Mouse (Mus musculus): ENCODE data around the gene Nlgn2. TPM values are rescaled to one million over a fixed set of nuclear protein-coding genes. Genes with fewer than 3 reads are reported as not detected.

Gene Nlgn2
- total and polyA plus RNA-seq, 3 experiments: 0.20 to 1.3 (median 1.1) TPM

GRCm38 (mm10) chr11:69877878-69878277 lies 40.3 kb upstream of the Nlgn2 start, which contains the start of gene Tmem95:
Gene Tmem95 (minus strand): TSS chr11:69878018.
- H3K9me3 ChIP-seq (replicated peaks; ENCODE audit: low read length): no peaks in the 10 kb centered on the region
- no peak within 1 kb of the TSS for H3K9ac ChIP-seq (ENCODE audit: insufficient read depth, low read depth)
- TF ChIP-seq IRF4 (IDR thresholded peaks at IDR 0.05; ENCODE audit: low read depth, low read length): no peak
- no peak for TF ChIP-seq POLR2AphosphoS2 (IDR thresholded peaks at IDR 0.05; ENCODE audit: low read depth, low read length)
- no peak for TF ChIP-seq MXI1 (IDR thresholded peaks at IDR 0.05; ENCODE audit: low read depth, low read length)
- no peak for TF ChIP-seq SIN3A (IDR thresholded peaks at IDR 0.05; ENCODE audit: low read length)
- no peak within 1 kb of the TSS for H3K27ac ChIP-seq (ENCODE audit: insufficient read depth, low read depth)
- no peak within 1 kb of the TSS for H3K4me3 ChIP-seq (replicated peaks in 1 of 3; ENCODE audit: low read depth in 2 of 3, low read length in 2 of 3, poor library complexity in 1 of 3)
- dilution Hi-C loops (cut with MboI; ENCODE audit: extremely low pct_ligation_motif_present, extremely low pct_unique_long_range_greater_than_20kb, low sequenced_read_pairs) (no loop called here), in situ Hi-C loops (cut with MboI; ENCODE audit: low pct_ligation_motif_present, low pct_unique_long_range_greater_than_20kb, low sequenced_read_pairs) (loop anchor here (5.0 kb wide), 2 partner anchors 76 to 196 kb away; partner anchors contain the start of genes Fgf11 and Senp3)
- H3K4me1 ChIP-seq (ENCODE audit: control insufficient read depth in 1 of 2, insufficient read depth in 2 of 2): peaks cover 21 to 71% of the 10 kb centered on the region in 2 experiments
- peaks cover 0 to 28% of the 10 kb centered on the region in 2 experiments for H3K36me3 ChIP-seq (replicated peaks in 1 of 2; ENCODE audit: control insufficient read depth in 1 of 2, insufficient read depth in 1 of 2, low read length in 1 of 2)
- H3K4me2 ChIP-seq (ENCODE audit: insufficient read depth, low read depth, poor library complexity, severe bottlenecking): no peak within 1 kb of the TSS
- H3K27me3 ChIP-seq (replicated peaks): no peaks in the 10 kb centered on the region
- no peaks in the 10 kb centered on the region for H3K79me2 ChIP-seq (replicated peaks; ENCODE audit: control insufficient read depth, extremely low read depth, insufficient read depth, poor library complexity, severe bottlenecking)
- no peak for DNase-seq (ENCODE audit: extremely low read depth)

- Histone ChIP-seq H3K4me3 (replicated peaks in 1 of 3; ENCODE audit: low read depth in 2 of 3, low read length in 2 of 3, poor library complexity in 1 of 3) (peak overlapping the region in 2 of 3 experiments; percentile 31 to 32), H3K36me3 (replicated peaks in 1 of 2; ENCODE audit: control insufficient read depth in 1 of 2, insufficient read depth in 1 of 2, low read length in 1 of 2) (peaks cover 0 to 18% of the 10 kb centered on the region in 2 experiments), H3K4me2 (ENCODE audit: insufficient read depth, low read depth, poor library complexity, severe bottlenecking) (peak overlapping the region; percentile 41), H3K27ac (ENCODE audit: insufficient read depth, low read depth) (peak overlapping the region; percentile 23; the same call in 1 of the 2 replicates), H3K27me3 (replicated peaks) (no peaks in the 10 kb centered on the region), H3K4me1 (ENCODE audit: control insufficient read depth in 1 of 2, insufficient read depth in 2 of 2) (peaks cover 25 to 75% of the 10 kb centered on the region in 2 experiments), H3K9ac (ENCODE audit: insufficient read depth, low read depth) (peak overlapping the region; percentile 8), H3K79me2 (replicated peaks; ENCODE audit: control insufficient read depth, extremely low read depth, insufficient read depth, poor library complexity, severe bottlenecking) (no peaks in the 10 kb centered on the region), H3K9me3 (replicated peaks; ENCODE audit: low read length) (no peaks in the 10 kb centered on the region)
- in situ Hi-C loops (cut with MboI; ENCODE audit: low pct_ligation_motif_present, low pct_unique_long_range_greater_than_20kb, low sequenced_read_pairs) (loop anchor here (5.0 kb wide), 2 partner anchors 75 to 195 kb away; partner anchors contain the start of genes Fgf11 and Senp3), dilution Hi-C loops (cut with MboI; ENCODE audit: extremely low pct_ligation_motif_present, extremely low pct_unique_long_range_greater_than_20kb, low sequenced_read_pairs) (no loop called here)
- DNase-seq (ENCODE audit: extremely low read depth): peak; percentile 97
- TF ChIP-seq PAX5 (IDR thresholded peaks at IDR 0.05; ENCODE audit: low read length) (no peak), CHD1 (IDR thresholded peaks at IDR 0.05; ENCODE audit: low read depth, low read length) (0 out of 2 replicates have a peak, but pooled peaks have one; percentile 17), NRF1 (IDR thresholded peaks at IDR 0.05; ENCODE audit: low read depth, low read length) (peak; percentile 47; the same call in 1 of the 2 replicates), MAZ (IDR thresholded peaks at IDR 0.05; ENCODE audit: low read depth, low read length) (peak; percentile 79), EP300 (IDR thresholded peaks at IDR 0.05; ENCODE audit: low read length) (no peak), ZC3H11A (IDR thresholded peaks at IDR 0.05; ENCODE audit: low read depth, low read length) (peak; percentile 78), SMC3 (IDR thresholded peaks at IDR 0.05; ENCODE audit: low read depth, low read length) (peak; percentile 95), IRF4 (IDR thresholded peaks at IDR 0.05; ENCODE audit: low read depth, low read length) (peak; percentile 34; the same call in 1 of the 2 replicates), POLR2A (IDR thresholded peaks at IDR 0.05; ENCODE audit: low read depth, low read length) (no peak), HCFC1 (IDR thresholded peaks at IDR 0.05; ENCODE audit: low read depth, low read length) (peak; percentile 51), SIN3A (IDR thresholded peaks at IDR 0.05; ENCODE audit: low read length) (peak; percentile 79; the same call in 1 of the 2 replicates), CHD2 (IDR thresholded peaks at IDR 0.05; ENCODE audit: low read length) (no peak), MEF2A (IDR thresholded peaks at IDR 0.05; ENCODE audit: borderline replicate concordance, low read depth, low read length) (peak; percentile 55), CTCF (conservative IDR thresholded peaks at IDR 0.05 in 1 of 2, IDR thresholded peaks at IDR 0.05 in 1 of 2; ENCODE audit: low read depth in 2 of 2, low read length in 2 of 2) (peak; percentile 84 to 99), ETS1 (conservative IDR thresholded peaks at IDR 0.05; ENCODE audit: low read depth, low read length) (0 out of 2 replicates have a peak, but pooled peaks have one; percentile 18), ZKSCAN1 (IDR thresholded peaks at IDR 0.05; ENCODE audit: borderline replicate concordance, low read depth, low read length) (no peak), ELF1 (IDR thresholded peaks at IDR 0.05; ENCODE audit: low read depth, low read length) (0 out of 2 replicates have a peak, but pooled peaks have one; percentile 51), TCF12 (IDR thresholded peaks at IDR 0.05; ENCODE audit: low read depth, low read length) (peak; percentile 71; the same call in 1 of the 2 replicates), ZNF384 (IDR thresholded peaks at IDR 0.05; ENCODE audit: low read depth, low read length) (peak; percentile 31; the same call in 1 of the 2 replicates), BHLHE40 (IDR thresholded peaks at IDR 0.05; ENCODE audit: low read depth, low read length) (0 out of 2 replicates have a peak, but pooled peaks have one; percentile 35), ZMIZ1 (IDR thresholded peaks at IDR 0.05; ENCODE audit: low read depth, low read length) (no peak), KAT2A (IDR thresholded peaks at IDR 0.05; ENCODE audit: insufficient replicate concordance, low read length) (no peak), JUND (conservative IDR thresholded peaks at IDR 0.05; ENCODE audit: low read depth, low read length) (no peak), E2F4 (IDR thresholded peaks at IDR 0.05; ENCODE audit: insufficient replicate concordance, low read depth, low read length) (no peak), POLR2AphosphoS2 (IDR thresholded peaks at IDR 0.05; ENCODE audit: low read depth, low read length) (no peak), USF1 (IDR thresholded peaks at IDR 0.05; ENCODE audit: low read depth, low read length) (no peak), MYC (IDR thresholded peaks at IDR 0.05; ENCODE audit: low read depth, low read length) (peak; percentile 63; the same call in 1 of the 2 replicates), TBP (conservative IDR thresholded peaks at IDR 0.05; ENCODE audit: low read depth, low read length) (no peak), NELFE (IDR thresholded peaks at IDR 0.05; ENCODE audit: low read depth, low read length) (peak; percentile 60; the same call in 1 of the 2 replicates), MAX (IDR thresholded peaks at IDR 0.05; ENCODE audit: low read length) (no peak), GABPA (IDR thresholded peaks at IDR 0.05; ENCODE audit: insufficient replicate concordance, low read depth, low read length) (no peak)
These were observed 39.3 kb upstream of the Nlgn2 start for GRCm38 (mm10) chr11:69876867-69877266.
